Mouse (Mus musculus) limb, embryonic 13.5 days (tissue): Measurements from ENCODE around the gene Efl1. TPM values are rescaled to one million over a fixed set of nuclear protein-coding genes. Genes with fewer than 3 reads are reported as not detected.
"Not testable (repeated sequence)": the region's sequence is repeated elsewhere in the genome, so short reads cannot be mapped to it uniquely, and the experiment has no call there.

Experiments
- ATAC-seq: fragments of 200-750 bp; cut with Nextera tagmentation; 2 replicates; pipeline ENCODE4 v1.8.0; 2017; ENCODE audit warnings: low read depth, moderate number of reproducible peaks, moderate TSS enrichment; ENCODE audit not compliant: low FRiP score
- H3K27ac ChIP-seq: fragments of 300-500 bp; sonication (generic); 2 replicates; pipeline ENCODE4 v1.5.1; 2015; ENCODE audit warnings: inconsistent platforms, mild to moderate bottlenecking, moderate library complexity
- H3K27me3 ChIP-seq: fragments of 300-500 bp; sonication (generic); 2 replicates; pipeline ENCODE4 v1.6.1; 2015; ENCODE audit warnings: mild to moderate bottlenecking, inconsistent platforms
- H3K36me3 ChIP-seq: fragments of 300-500 bp; sonication (generic); 2 replicates; pipeline ENCODE4 v1.6.1; 2015; ENCODE audit warnings: inconsistent platforms, mild to moderate bottlenecking, moderate library complexity
- H3K4me1 ChIP-seq: fragments of 300-500 bp; sonication (generic); 2 replicates; pipeline ENCODE4 v1.6.1; 2015; ENCODE audit warnings: inconsistent platforms
- H3K4me2 ChIP-seq: fragments of 300-500 bp; sonication (generic); replicated peaks from 2 replicates; pipeline ENCODE4 v1.6.1; 2015; ENCODE audit warnings: inconsistent platforms, mild to moderate bottlenecking, moderate library complexity
- H3K4me3 ChIP-seq: fragments of 300-500 bp; sonication (generic); 2 replicates; pipeline ENCODE4 v1.5.1; 2015; ENCODE audit warnings: moderate library complexity, mild to moderate bottlenecking, inconsistent platforms
- H3K9ac ChIP-seq: fragments of 300-500 bp; sonication (generic); 2 replicates; pipeline ENCODE4 v1.6.1; 2015; ENCODE audit warnings: mild to moderate bottlenecking, inconsistent platforms
- H3K9me3 ChIP-seq: fragments of 300-500 bp; sonication (generic); 2 replicates; pipeline ENCODE4 v1.6.1; 2016; ENCODE audit warnings: inconsistent platforms
- WGBS: fragments of 180-500 bp; shearing (Covaris S2); methylation state at CpG from one replicate; pipeline ENCODE4 v1.1.7; 2015; 5-methylcytosine and 5-hydroxymethylcytosine counted together
- polyA plus RNA-seq: library from polyadenylated mRNA; unstranded; fragments of >200 nt; fragmentation: Nextera tagmentation; extraction: Ambion mirVana; gene quantifications from 2 replicates; pipeline ENCODE4 v1.2.1, GENCODE M21; 2015

The Efl1 gene
- polyA plus RNA-seq, 1 experiment from 2014 or later = 26.0 TPM

DNA sequence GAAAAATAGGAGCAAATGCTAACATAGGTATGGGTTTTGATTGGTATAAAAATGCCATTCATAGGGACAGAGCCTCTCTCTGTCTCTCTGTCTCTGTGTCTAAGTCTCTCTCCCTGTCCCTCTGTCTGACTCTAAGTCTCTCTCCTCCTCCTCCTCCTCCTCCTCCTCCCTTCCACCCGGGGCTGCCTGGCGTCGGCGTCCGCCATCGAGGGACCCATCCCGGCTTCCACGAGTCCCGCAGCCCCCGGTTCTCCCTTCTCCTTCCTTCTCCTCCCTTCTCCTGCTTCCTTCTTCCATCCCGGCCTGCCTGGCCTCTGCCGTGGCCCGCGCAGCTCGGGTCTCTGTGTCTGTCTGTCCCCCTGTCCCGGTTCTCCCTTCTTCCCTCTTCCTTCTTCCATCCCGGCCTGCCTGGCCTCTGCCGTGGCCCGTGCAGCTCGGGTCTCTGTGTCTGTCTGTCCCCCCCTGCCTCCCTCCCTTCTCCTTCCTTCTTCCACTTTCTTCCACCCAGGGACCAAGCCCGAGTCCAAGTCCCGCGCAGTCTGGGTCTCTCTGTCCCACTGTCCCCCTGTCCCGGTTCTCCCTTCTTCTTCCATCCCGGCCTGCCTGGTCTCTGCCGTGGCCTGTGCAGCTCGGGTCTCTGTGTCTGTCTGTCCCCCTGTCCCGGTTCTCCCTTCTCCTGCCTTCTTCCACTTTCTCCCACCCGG lies 122.7 kb downstream of the Efl1 start:
- H3K4me2 ChIP-seq, H3K9ac ChIP-seq, H3K4me3 ChIP-seq, H3K36me3 ChIP-seq, H3K27ac ChIP-seq, H3K9me3 ChIP-seq, H3K27me3 ChIP-seq: not testable (repeated sequence)
- H3K4me1 ChIP-seq = peaks cover 55% of the 10 kb centered on the region
- peak; percentile 96 for ATAC-seq
- WGBS = 82% methylated on average over 29 of the region's 29 CpGs

DNA sequence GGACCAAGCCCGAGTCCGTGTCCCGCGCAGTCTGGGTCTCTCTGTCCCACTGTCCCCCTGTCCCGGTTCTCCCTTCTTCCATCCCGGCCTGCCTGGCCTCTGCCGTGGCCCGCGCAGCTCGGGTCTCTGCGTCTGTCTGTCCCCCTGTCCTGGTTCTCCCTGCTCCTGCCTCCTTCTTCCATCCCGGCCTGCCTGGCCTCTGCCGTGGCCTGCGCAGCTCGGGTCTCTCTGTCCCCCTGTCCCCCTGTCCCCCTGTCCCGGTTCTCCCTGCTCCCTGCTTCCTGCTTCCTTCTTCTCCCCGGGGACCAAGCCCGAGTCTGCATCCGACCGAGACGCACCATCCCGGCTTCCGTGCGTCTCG lies 123.2 kb downstream of the Efl1 start:
- H3K4me3 ChIP-seq, H3K36me3 ChIP-seq, H3K27ac ChIP-seq, H3K27me3 ChIP-seq, H3K9ac ChIP-seq, H3K4me2 ChIP-seq, H3K9me3 ChIP-seq: not testable (repeated sequence)
- H3K4me1 ChIP-seq = peaks cover 55% of the 10 kb centered on the region
- 89% methylated on average over 25 of the region's 25 CpGs for WGBS
- ATAC-seq = peak; percentile 28

- Histone ChIP-seq H3K27me3 (no peaks in the 10 kb centered on the region), H3K4me3 (no peak overlapping the region), H3K27ac (peak overlapping the region; percentile 71; the same call in 1 of the 2 replicates), H3K4me1 (peaks cover 55% of the 10 kb centered on the region), H3K4me2 (peak overlapping the region; percentile 15; the same call in 1 of the 2 replicates), H3K9me3 (no peaks in the 10 kb centered on the region), H3K9ac (peak overlapping the region; percentile 14; the same call in 1 of the 2 replicates), H3K36me3 (peaks cover 3% of the 10 kb centered on the region)
- WGBS = 44% methylated on average over 14 of the region's 14 CpGs
- ATAC-seq = 0 out of 2 replicates have a peak, but pooled peaks have one; percentile 45
These were observed 124.1 kb downstream of the Efl1 start for GRCm38 (mm10) chr7:82772481-82772880.

DNA sequence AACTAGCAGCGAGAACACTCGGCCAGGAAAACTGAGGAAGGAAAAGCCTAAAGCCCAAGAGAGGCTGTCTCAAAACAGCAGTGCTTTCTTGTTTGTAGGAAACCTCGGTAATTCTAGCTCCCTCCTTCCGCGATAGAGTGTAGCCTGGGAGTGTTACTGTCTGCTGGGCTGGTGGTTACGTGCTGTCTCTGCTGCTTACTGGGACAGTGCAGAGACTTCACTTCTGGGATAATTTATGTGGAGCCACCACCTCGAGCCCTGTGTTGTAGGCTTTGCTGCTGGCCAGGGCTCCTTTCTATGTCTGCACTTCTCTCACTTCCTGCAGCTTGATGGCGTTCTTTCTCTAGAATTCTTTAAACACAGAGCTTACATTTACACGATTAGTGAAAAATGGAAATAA lies 124.7 kb downstream of the Efl1 start:
- Histone ChIP-seq H3K9me3 (no peaks in the 10 kb centered on the region), H3K9ac (peak overlapping the region; percentile 14; the same call in 1 of the 2 replicates), H3K4me3 (no peak overlapping the region), H3K4me1 (peaks cover 51% of the 10 kb centered on the region), H3K27ac (peak overlapping the region; percentile 71; the same call in 1 of the 2 replicates), H3K4me2 (no peak overlapping the region), H3K27me3 (no peaks in the 10 kb centered on the region), H3K36me3 (peaks cover 8% of the 10 kb centered on the region)
- ATAC-seq = no peak
- WGBS = 22% methylated on average over 9 of the region's 9 CpGs

- Histone ChIP-seq H3K27ac (no peak overlapping the region), H3K4me2 (no peak overlapping the region), H3K9me3 (no peaks in the 10 kb centered on the region), H3K4me1 (peaks cover 44% of the 10 kb centered on the region), H3K4me3 (no peak overlapping the region), H3K27me3 (no peaks in the 10 kb centered on the region), H3K36me3 (peaks cover 9% of the 10 kb centered on the region), H3K9ac (no peak overlapping the region)
- WGBS = 45% methylated on average over 6 of the region's 6 CpGs
- no peak for ATAC-seq
These were observed 125.5 kb downstream of the Efl1 start for GRCm38 (mm10) chr7:82773884-82774283.

DNA sequence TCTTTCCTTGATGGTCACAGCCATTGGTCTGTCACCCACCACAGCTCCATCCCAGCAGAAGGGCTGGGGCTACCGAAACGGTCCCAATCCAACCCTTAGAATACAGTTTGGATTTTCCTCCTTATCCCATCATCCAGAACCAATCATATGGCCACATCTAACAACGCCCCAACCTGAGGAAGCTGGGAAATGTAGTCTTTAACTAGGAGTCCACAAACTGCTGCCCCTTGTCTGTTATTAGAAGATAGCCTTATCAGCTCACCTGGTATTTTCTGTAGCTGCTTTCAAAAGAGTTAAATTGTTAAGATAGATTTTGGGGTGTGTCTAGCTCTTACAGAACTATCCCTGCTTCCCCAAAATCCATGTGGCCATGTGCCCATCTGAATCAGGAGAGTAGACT lies 126.7 kb downstream of the Efl1 start:
- Histone ChIP-seq H3K36me3 (peaks cover 11% of the 10 kb centered on the region), H3K4me3 (no peak overlapping the region), H3K27me3 (no peaks in the 10 kb centered on the region), H3K4me2 (no peak overlapping the region), H3K9ac (no peak overlapping the region), H3K4me1 (peaks cover 32% of the 10 kb centered on the region), H3K27ac (no peak overlapping the region), H3K9me3 (no peaks in the 10 kb centered on the region)
- ATAC-seq = no peak
- WGBS = 90% methylated on average over 3 of the region's 3 CpGs

- no peaks in the 10 kb centered on the region for H3K27me3 ChIP-seq
- H3K4me2 ChIP-seq = no peak overlapping the region
- H3K4me1 ChIP-seq = no peaks in the 10 kb centered on the region
- no peaks in the 10 kb centered on the region for H3K9me3 ChIP-seq
- 76% methylated on average over 2 of the region's 2 CpGs for WGBS
- H3K27ac ChIP-seq = no peak overlapping the region; the same call in 1 of the 2 replicates
- peaks cover 7% of the 10 kb centered on the region; the same call in 1 of the 2 replicates for H3K36me3 ChIP-seq
- no peak overlapping the region for H3K4me3 ChIP-seq
- ATAC-seq = no peak
- H3K9ac ChIP-seq = no peak overlapping the region
These were observed 134.7 kb downstream of the Efl1 start for GRCm38 (mm10) chr7:82783071-82783470.

DNA sequence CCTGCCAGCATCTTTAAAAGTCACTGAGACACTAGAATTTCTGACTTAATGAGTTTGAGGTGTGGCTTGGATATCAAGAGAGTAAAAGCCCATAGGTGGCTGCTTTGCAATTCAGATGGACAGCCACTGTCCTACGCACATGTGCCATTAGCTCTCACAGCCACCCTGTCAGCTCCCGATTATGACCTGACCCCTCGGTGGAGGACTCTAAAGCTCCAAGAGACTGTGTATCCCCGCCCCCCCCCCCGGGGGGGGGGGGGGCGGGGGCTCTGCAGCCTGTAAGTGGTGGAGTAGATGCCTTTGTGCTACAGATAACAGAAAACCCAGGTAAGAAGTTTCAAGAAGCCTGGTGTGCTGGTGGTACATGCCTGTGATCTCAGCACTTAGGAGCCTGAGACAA lies 135.3 kb downstream of the Efl1 start:
- Histone ChIP-seq H3K27me3 (no peaks in the 10 kb centered on the region), H3K9ac (no peak overlapping the region), H3K27ac (no peak overlapping the region), H3K4me2 (no peak overlapping the region), H3K36me3 (peaks cover 7% of the 10 kb centered on the region; the same call in 1 of the 2 replicates), H3K9me3 (no peaks in the 10 kb centered on the region), H3K4me1 (no peaks in the 10 kb centered on the region), H3K4me3 (no peak overlapping the region)
- ATAC-seq = no peak
- WGBS = 27% methylated on average over 6 of the region's 6 CpGs

DNA sequence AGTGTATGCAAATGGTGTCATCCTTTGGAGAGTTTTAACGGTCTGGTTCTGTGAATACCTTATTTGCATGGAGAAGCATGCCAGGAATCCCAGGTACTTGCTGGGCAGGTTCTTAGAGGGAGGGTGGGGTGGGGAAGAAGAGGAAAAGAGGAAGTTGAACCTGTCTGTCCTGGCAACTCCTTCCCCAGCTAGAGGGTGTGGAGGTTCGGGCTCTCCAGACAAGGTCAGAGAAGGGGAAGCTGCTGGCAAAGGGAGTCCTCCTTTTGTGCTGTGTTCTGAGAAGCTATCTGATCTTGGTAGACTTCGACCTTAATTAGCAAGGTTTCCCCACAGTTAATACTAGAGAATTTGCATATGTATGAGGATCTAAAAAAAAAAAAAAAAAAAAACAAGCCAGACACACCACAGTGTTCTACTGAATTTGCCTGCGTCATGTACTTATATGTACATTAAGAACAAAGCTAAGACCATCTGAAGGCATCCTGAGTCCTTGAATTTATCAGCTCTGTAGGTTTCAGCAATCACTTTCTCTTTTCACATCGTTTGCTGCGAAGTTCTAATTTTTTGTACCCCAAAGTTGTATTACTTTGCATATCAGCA lies 137.0 kb downstream of the Efl1 start:
- H3K4me3 ChIP-seq = no peak overlapping the region
- H3K36me3 ChIP-seq = peaks cover 2% of the 10 kb centered on the region; the same call in 1 of the 2 replicates
- no peaks in the 10 kb centered on the region for H3K27me3 ChIP-seq
- H3K9me3 ChIP-seq = no peaks in the 10 kb centered on the region
- WGBS = 73% methylated on average over 6 of the region's 6 CpGs
- no peak overlapping the region for H3K27ac ChIP-seq
- ATAC-seq = no peak
- no peak overlapping the region for H3K9ac ChIP-seq
- H3K4me2 ChIP-seq = no peak overlapping the region
- no peaks in the 10 kb centered on the region for H3K4me1 ChIP-seq

- 82% methylated on average over 2 of the region's 2 CpGs for WGBS
- no peak for ATAC-seq
These were observed 137.7 kb downstream of the Efl1 start for GRCm38 (mm10) chr7:82785970-82786647.

DNA sequence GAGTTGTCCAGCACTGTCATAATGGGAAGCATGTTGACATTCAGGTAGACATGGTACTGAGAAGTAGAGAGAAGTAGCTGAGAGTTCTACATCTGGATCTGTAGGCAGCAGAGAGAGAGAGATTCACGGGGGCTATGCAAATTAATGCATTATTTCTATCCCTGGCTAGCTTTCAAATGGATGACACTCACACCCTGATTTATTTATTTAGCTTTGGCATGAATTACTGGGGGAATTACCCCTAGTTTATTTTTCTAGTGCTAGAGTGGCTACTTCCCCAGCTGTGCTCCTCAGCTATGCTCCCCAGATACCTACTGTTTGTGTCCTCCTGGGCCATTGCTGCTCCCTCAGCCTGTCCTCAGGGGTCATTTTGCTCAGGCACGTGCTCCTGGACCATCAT lies 144.2 kb downstream of the Efl1 start:
- Histone ChIP-seq H3K4me2 (no peak overlapping the region), H3K36me3 (no peaks in the 10 kb centered on the region), H3K9me3 (no peaks in the 10 kb centered on the region), H3K9ac (no peak overlapping the region), H3K27me3 (no peaks in the 10 kb centered on the region), H3K4me1 (peaks cover 6% of the 10 kb centered on the region; the same call in 1 of the 2 replicates), H3K4me3 (no peak overlapping the region), H3K27ac (no peak overlapping the region)
- 52% methylated on average over 2 of the region's 2 CpGs for WGBS
- no peak for ATAC-seq

More at GRCm38 (mm10) chr7:82785970-82786647, 137.7 kb downstream of the Efl1 start:
- no peak overlapping the region for H3K27ac ChIP-seq
- H3K9me3 ChIP-seq = no peaks in the 10 kb centered on the region
- H3K36me3 ChIP-seq = no peaks in the 10 kb centered on the region
- no peaks in the 10 kb centered on the region for H3K27me3 ChIP-seq
- H3K4me3 ChIP-seq = no peak overlapping the region
- H3K4me2 ChIP-seq = no peak overlapping the region
- H3K4me1 ChIP-seq = no peaks in the 10 kb centered on the region
- no peak overlapping the region for H3K9ac ChIP-seq

DNA sequence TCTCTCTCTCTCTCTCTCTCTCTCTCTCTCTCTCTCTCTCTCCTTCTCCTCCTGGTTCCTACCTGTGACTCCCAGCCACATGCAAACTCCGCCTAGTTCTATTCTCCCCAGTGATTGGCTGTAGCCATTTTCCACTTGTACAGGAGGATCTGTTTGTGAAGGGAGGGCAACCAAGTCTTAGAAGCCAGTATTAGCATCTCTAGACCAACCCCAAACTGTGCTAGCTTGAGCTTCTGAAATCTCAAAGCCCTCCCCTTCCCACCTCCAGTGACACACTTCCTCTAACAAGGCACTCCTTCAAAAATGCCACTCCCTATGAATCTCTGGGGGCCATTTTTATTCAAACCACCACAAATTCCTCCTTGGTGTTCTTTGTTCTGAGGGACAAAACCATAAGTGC lies 144.7 kb downstream of the Efl1 start:
- Histone ChIP-seq H3K36me3 (no peaks in the 10 kb centered on the region), H3K27me3 (no peaks in the 10 kb centered on the region), H3K4me1 (peaks cover 6% of the 10 kb centered on the region; the same call in 1 of the 2 replicates), H3K4me3 (no peak overlapping the region), H3K27ac (no peak overlapping the region), H3K9ac (no peak overlapping the region), H3K9me3 (no peaks in the 10 kb centered on the region), H3K4me2 (no peak overlapping the region)
- no peak for ATAC-seq
- WGBS = 86% methylated on average over 1 of the region's 1 CpGs
